Mouse (Mus musculus) gastrocnemius, postnatal 25 days (tissue): ENCODE data around the gene Fbxw7. TPM values are rescaled to one million over a fixed set of nuclear protein-coding genes. Genes with fewer than 3 reads are reported as not detected.

Experiments
- DNase-seq: peaks from one replicate; pipeline ENCODE4 v3.0.0; 2022
- total RNA-seq, 2 experiments: library from RNA; stranded (reverse); gene quantifications; 1 replicate in 1 of 2; 2 replicates in 1 of 2; pipeline ENCODE4 v1.2.3; 2021

The Fbxw7 gene
- total RNA-seq, 2 experiments from 2014 or later = 15.1 to 20.5 TPM

- no peak for DNase-seq
These were observed 75.9 kb downstream of the Fbxw7 start for GRCm38 (mm10) chr3:84890983-84891382.

GRCm38 (mm10) chr3:84897952-84898351 lies 82.9 kb downstream of the Fbxw7 start:
- no peak for DNase-seq

- DNase-seq = no peak
These were observed 91.5 kb downstream of the Fbxw7 start for GRCm38 (mm10) chr3:84906528-84906927.

- no peak for DNase-seq
These were observed 99.2 kb downstream of the Fbxw7 start for GRCm38 (mm10) chr3:84914284-84914683.

- DNase-seq = no peak
These were observed 103.0 kb downstream of the Fbxw7 start for GRCm38 (mm10) chr3:84917903-84918679.

GRCm38 (mm10) chr3:84921704-84922420 lies 106.8 kb downstream of the Fbxw7 start:
- no peak for DNase-seq

GRCm38 (mm10) chr3:84923256-84923655 lies 108.2 kb downstream of the Fbxw7 start:
- DNase-seq = no peak

GRCm38 (mm10) chr3:84923670-84924069 lies 108.6 kb downstream of the Fbxw7 start:
- DNase-seq = no peak

- DNase-seq = no peak
These were observed 110.2 kb downstream of the Fbxw7 start for GRCm38 (mm10) chr3:84925229-84925628.

- DNase-seq = no peak
These were observed 111.1 kb downstream of the Fbxw7 start for GRCm38 (mm10) chr3:84926140-84926539.

- no peak for DNase-seq
These were observed 112.2 kb downstream of the Fbxw7 start for GRCm38 (mm10) chr3:84927168-84927794.

- DNase-seq = no peak
These were observed 112.8 kb downstream of the Fbxw7 start for GRCm38 (mm10) chr3:84927901-84928300.

- no peak for DNase-seq
These were observed 114.1 kb downstream of the Fbxw7 start for GRCm38 (mm10) chr3:84929171-84929570.

GRCm38 (mm10) chr3:84930683-84931082 lies 115.6 kb downstream of the Fbxw7 start:
- no peak for DNase-seq

GRCm38 (mm10) chr3:84935729-84936128 lies 120.7 kb downstream of the Fbxw7 start:
- DNase-seq = no peak

GRCm38 (mm10) chr3:84936252-84936651 lies 121.2 kb downstream of the Fbxw7 start:
- no peak for DNase-seq

GRCm38 (mm10) chr3:84936956-84937355 lies 121.9 kb downstream of the Fbxw7 start:
- DNase-seq = no peak

- no peak for DNase-seq
These were observed 122.6 kb downstream of the Fbxw7 start for GRCm38 (mm10) chr3:84937360-84938355.

GRCm38 (mm10) chr3:84944933-84945332 lies 129.9 kb downstream of the Fbxw7 start:
- DNase-seq = no peak

GRCm38 (mm10) chr3:84946381-84946780 lies 131.3 kb downstream of the Fbxw7 start:
- DNase-seq = no peak

GRCm38 (mm10) chr3:84949387-84949786 lies 134.3 kb downstream of the Fbxw7 start:
- DNase-seq = no peak

- DNase-seq = no peak
These were observed 136.6 kb downstream of the Fbxw7 start for GRCm38 (mm10) chr3:84951698-84952097.
